Mouse (Mus musculus): ENCODE results near the gene Lhx9. TPM values are rescaled to one million over a fixed set of nuclear protein-coding genes. Genes with fewer than 3 reads are reported as not detected.
A peak's percentile ranks its signal among the peaks of the same experiment; 100 is the strongest.

The Lhx9 gene
- total RNA-seq, 2 experiments from 2014 or later: 0.48 to 1.2 TPM

DNA sequence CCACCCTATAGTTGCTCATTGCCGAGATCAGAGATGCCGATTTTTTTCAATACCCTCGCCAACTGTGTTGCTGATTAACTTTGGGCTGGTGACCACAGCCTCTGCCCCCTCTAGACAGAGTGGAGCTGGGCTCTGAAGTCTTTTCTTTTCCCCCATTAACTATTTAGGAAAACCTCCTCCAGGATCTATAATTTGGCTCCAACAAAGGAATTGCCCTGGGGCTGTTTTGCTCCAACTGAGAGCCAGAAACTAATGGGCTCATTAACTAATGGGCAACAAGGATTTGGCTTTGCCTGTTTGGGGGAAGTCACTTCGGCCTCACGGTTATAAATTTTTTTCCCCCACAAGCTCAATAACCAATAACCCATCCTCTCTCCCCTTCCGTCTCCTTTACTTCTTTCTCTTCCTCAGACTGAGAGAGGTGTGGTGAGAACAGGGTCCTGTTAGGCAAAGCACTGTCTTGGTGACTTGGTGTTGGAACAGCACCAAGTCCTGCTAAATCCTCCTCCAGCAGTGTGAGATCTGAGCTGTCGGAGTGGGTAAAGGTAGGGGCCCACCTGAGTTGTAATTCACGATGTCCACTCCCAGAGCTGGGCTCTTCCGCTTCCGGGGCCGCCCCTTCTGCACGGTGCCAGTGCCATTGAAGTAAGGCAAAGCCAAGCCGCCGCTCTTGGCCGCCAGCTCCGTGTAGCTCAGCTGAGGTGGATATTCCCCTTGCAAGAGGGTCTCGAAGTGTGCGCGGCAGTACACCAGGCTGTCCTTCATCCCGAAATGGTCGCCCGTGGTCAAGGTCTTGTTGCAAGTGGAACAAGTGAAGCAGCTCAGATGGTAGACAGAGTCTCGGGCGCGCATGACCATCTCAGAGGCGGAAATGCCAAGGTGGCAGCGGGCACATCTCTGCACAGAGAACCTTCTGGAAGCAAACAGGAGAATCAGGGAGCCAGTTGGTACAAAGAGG is 10.3 kb downstream of the Lhx9 start:
- Histone ChIP-seq H3K4me3 (no peak overlapping the region), H3K27ac (no peak overlapping the region)
- intact Hi-C loops (cut with DNase I): loop anchor here (5.0 kb wide), 4 partner anchors 244 to 711 kb away; no protein-coding TSS in a partner anchor
- TF ChIP-seq CTCF (IDR thresholded peaks at IDR 0.05): no peak
- no peak for DNase-seq (ENCODE audit: extremely low spot score in 1 of 2, low spot score in 2 of 2)

- no peak overlapping the region for H3K27ac ChIP-seq
- peak; percentile 77 for TF ChIP-seq CTCF (IDR thresholded peaks at IDR 0.05)
- DNase-seq (ENCODE audit: extremely low spot score in 1 of 2, low spot score in 2 of 2): no peak
- H3K4me3 ChIP-seq: no peak overlapping the region
- intact Hi-C loops (cut with DNase I): loop anchor here (1.0 to 5.0 kb wide), 6 partner anchors 247 to 708 kb away; no protein-coding TSS in a partner anchor
These were observed 12.9 kb downstream of the Lhx9 start for GRCm38 (mm10) chr1:138835355-138835900.

- Histone ChIP-seq H3K4me3 (no peak overlapping the region), H3K27ac (no peak overlapping the region)
- TF ChIP-seq CTCF (IDR thresholded peaks at IDR 0.05): no peak
- DNase-seq (ENCODE audit: extremely low spot score in 1 of 2, low spot score in 2 of 2): no peak
- intact Hi-C loops (cut with DNase I): no loop called here
These were observed 17.1 kb downstream of the Lhx9 start for GRCm38 (mm10) chr1:138831309-138831708.

GRCm38 (mm10) chr1:138826841-138827240 is 21.5 kb downstream of the Lhx9 start:
- no peak for TF ChIP-seq CTCF (IDR thresholded peaks at IDR 0.05)
- Histone ChIP-seq H3K4me3 (no peak overlapping the region), H3K27ac (no peak overlapping the region)
- DNase-seq (ENCODE audit: extremely low spot score in 1 of 2, low spot score in 2 of 2): no peak
- intact Hi-C loops (cut with DNase I): no loop called here

DNA sequence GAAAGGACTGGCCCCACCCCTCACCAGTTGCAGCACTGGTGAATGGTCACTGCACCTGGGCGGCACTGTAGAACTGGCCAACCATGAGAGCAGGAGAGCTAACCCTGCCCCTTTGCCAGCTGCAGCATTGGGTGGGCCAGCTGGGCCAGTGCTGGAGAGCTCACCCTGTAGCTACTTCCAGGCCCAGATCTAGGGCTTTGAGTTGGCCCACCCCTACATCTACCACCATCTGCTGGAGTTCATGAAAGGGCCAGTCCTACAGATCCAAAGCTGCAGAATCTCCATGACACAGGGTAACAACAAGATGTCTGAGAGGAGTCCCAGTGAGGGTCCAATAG is 25.4 kb downstream of the Lhx9 start:
- H3K27ac ChIP-seq: no peak overlapping the region
- H3K4me3 ChIP-seq: no peak overlapping the region
- intact Hi-C loops (cut with DNase I): loop anchor here (5.0 kb wide), 1 partner anchor 486 kb away; no protein-coding TSS in a partner anchor
- no peak for TF ChIP-seq CTCF (IDR thresholded peaks at IDR 0.05)
- no peak for DNase-seq (ENCODE audit: extremely low spot score in 1 of 2, low spot score in 2 of 2)

DNA sequence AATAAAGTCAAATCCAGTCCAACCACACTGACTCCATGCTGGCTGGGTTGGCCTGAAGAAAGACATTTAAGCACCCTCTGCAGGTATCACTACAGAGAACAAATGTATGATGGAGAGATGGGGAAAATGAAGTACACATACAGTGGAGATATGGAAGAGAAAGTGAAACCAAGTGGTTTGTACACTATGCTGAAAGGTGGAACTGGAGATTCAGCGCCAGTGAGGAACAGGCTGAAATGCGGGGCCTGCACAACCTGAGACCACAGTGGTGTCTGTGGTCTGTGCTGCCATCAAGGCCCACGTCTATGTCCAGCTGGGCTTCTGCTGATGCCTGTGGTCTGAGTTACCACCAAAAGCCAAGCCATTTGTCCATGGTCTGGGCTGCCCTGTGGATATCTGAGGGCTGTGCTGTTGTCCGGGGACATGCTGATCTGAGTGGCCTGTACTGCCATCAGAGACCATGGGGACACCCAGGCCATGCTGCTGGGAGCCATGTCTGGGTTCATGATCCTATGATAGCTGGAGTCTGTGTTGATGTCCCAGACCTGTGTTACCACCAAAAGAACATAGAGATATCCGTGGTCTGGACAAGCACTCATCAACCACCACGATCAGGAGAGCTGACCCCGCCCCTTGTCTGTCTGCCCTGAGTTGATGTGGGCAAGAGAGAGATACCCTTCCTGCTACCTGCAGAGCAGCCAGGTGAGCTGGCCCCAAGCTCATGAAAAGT is 26.0 kb downstream of the Lhx9 start:
- no peak for DNase-seq (ENCODE audit: extremely low spot score in 1 of 2, low spot score in 2 of 2)
- TF ChIP-seq CTCF (IDR thresholded peaks at IDR 0.05): no peak
- H3K27ac ChIP-seq: no peak overlapping the region
- H3K4me3 ChIP-seq: no peak overlapping the region
- intact Hi-C loops (cut with DNase I): loop anchor here (5.0 kb wide), 1 partner anchor 485 kb away; no protein-coding TSS in a partner anchor

DNA sequence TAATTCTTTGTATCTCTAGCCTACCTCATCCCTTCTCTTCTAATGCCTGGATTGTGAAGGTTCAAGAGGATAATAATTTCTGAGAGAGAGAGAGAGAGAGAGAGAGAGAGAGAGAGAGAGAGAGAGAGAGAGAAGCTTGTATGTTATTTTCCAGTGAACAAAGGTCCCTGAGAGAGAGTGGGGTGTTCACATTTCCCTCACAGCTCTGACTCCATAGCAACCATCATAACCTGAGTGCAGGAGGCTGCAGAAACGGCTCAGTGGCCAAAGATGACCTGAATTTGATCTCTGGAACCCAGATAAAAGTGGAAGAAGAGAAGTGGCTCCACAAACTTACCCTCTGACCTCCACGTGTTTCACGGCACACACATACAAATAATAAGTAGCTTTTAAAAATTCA is 46.6 kb downstream of the Lhx9 start:
- Histone ChIP-seq H3K4me3 (no peak overlapping the region), H3K27ac (no peak overlapping the region)
- DNase-seq (ENCODE audit: extremely low spot score in 1 of 2, low spot score in 2 of 2): no peak
- intact Hi-C loops (cut with DNase I): no loop called here
- TF ChIP-seq CTCF (IDR thresholded peaks at IDR 0.05): no peak

GRCm38 (mm10) chr1:138801296-138801695 is 47.1 kb downstream of the Lhx9 start:
- intact Hi-C loops (cut with DNase I): no loop called here
- no peak overlapping the region for H3K27ac ChIP-seq
- TF ChIP-seq CTCF (IDR thresholded peaks at IDR 0.05): no peak
- H3K4me3 ChIP-seq: no peak overlapping the region
- DNase-seq (ENCODE audit: extremely low spot score in 1 of 2, low spot score in 2 of 2): no peak

DNA sequence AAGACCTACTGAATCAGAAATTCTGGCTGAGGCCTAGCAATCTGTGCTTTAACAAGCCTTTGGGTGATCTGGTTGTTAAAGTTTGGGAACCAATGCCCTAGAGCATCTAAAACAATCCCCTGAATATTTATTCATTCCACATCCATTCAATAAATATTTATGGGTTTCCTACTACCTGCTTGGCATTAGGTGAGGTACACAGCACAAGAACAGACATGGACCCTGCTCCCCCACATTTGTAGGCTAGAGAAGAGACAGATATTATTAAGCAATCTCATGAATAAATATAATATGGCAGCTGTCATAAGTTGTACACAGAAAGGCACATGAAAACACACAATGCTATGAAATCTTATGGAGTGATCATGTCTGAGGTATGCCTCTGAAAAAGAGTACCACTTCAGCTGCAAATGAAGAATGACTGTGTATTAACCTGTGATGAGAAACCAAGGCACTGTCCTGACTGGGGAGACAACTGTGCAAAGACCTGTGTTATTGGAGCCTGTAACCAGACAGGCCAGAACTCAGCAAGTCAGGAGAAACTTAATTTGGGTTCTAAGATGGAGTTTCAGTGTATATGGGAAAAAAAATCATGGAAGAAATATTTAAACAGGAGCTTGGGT is 48.6 kb downstream of the Lhx9 start:
- no peak overlapping the region for H3K4me3 ChIP-seq

GRCm38 (mm10) chr1:138798110-138798509 is 50.3 kb downstream of the Lhx9 start:
- no peak for DNase-seq (ENCODE audit: extremely low spot score in 1 of 2, low spot score in 2 of 2)
- H3K4me3 ChIP-seq: no peak overlapping the region
- H3K27ac ChIP-seq: no peak overlapping the region
- TF ChIP-seq CTCF (IDR thresholded peaks at IDR 0.05): no peak
- intact Hi-C loops (cut with DNase I): no loop called here

More for the DNA sequence above, 48.6 kb downstream of the Lhx9 start:
- H3K27ac ChIP-seq: no peak overlapping the region
- no peak for DNase-seq (ENCODE audit: extremely low spot score in 1 of 2, low spot score in 2 of 2)
- intact Hi-C loops (cut with DNase I): no loop called here
- no peak for TF ChIP-seq CTCF (IDR thresholded peaks at IDR 0.05)

DNA sequence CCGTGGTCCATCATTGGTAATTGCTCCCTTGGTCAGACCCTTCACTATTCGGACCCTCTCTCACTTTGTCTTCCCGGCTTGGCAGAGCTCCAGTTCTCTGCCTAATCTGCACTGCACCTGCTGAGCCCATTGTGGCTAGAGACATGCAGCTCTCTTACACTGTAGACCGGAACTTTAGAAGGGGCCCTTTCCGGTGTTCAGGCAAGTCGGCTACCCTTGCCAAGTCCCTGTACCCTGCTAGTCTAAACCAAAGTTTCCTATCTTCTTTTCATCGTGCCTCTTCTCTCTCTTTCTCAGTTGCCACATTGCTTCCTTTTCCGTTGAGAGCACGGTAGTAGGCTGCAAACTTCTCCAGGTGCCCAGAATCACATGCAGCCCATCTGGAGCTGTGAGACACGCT is 62.5 kb downstream of the Lhx9 start:
- intact Hi-C loops (cut with DNase I): no loop called here
- Histone ChIP-seq H3K4me3 (no peak overlapping the region), H3K27ac (no peak overlapping the region)
- TF ChIP-seq CTCF (IDR thresholded peaks at IDR 0.05): no peak
- DNase-seq (ENCODE audit: extremely low spot score in 1 of 2, low spot score in 2 of 2): no peak

Data from left cerebral cortex, adult 2 months (tissue).